Mouse (Mus musculus) lung, embryonic 15.5 days (tissue): ENCODE results near the gene Foxp1. TPM values are rescaled to one million over a fixed set of nuclear protein-coding genes. Genes with fewer than 3 reads are reported as not detected.

Experiments used
- ATAC-seq: fragments of 200-750 bp; cut with Nextera tagmentation; 2 replicates; pipeline ENCODE4 v1.8.0; 2017; ENCODE audit warnings: moderate number of reproducible peaks, borderline replicate concordance; ENCODE audit not compliant: low FRiP score, low TSS enrichment; ENCODE audit errors: extremely low read depth
- H3K27ac ChIP-seq: fragments of 300-500 bp; sonication (generic); 2 replicates; pipeline ENCODE4 v1.5.1; 2015; ENCODE audit warnings: moderate library complexity, mild to moderate bottlenecking, inconsistent platforms
- H3K27me3 ChIP-seq: fragments of 300-500 bp; sonication (generic); 2 replicates; pipeline ENCODE4 v1.6.1; 2015; ENCODE audit warnings: inconsistent platforms
- H3K36me3 ChIP-seq: fragments of 300-500 bp; sonication (generic); 2 replicates; pipeline ENCODE4 v1.6.1; 2015; ENCODE audit warnings: inconsistent platforms
- H3K4me1 ChIP-seq: fragments of 300-500 bp; sonication (generic); 2 replicates; pipeline ENCODE4 v1.6.1; 2015; ENCODE audit warnings: inconsistent platforms
- H3K4me2 ChIP-seq: fragments of 300-500 bp; sonication (generic); 2 replicates; pipeline ENCODE4 v1.6.1; 2015; ENCODE audit warnings: inconsistent platforms, mild to moderate bottlenecking, moderate library complexity
- H3K4me3 ChIP-seq: fragments of 300-500 bp; sonication (generic); 2 replicates; pipeline ENCODE4 v1.5.1; 2015; ENCODE audit warnings: mild to moderate bottlenecking, inconsistent platforms
- H3K9ac ChIP-seq: fragments of 300-500 bp; sonication (generic); 2 replicates; pipeline ENCODE4 v1.6.1; 2015; ENCODE audit warnings: inconsistent platforms
- H3K9me3 ChIP-seq: fragments of 300-500 bp; sonication (generic); 2 replicates; pipeline ENCODE4 v1.6.1; 2016; ENCODE audit warnings: inconsistent platforms
- WGBS: fragments of 180-500 bp; shearing (Covaris S2); methylation state at CpG from one replicate; pipeline ENCODE4 v1.1.7; 2015; 5-methylcytosine and 5-hydroxymethylcytosine counted together
- polyA plus RNA-seq: library from polyadenylated mRNA; unstranded; fragments of >200 nt; fragmentation: Nextera tagmentation; extraction: Ambion mirVana; gene quantifications from 2 replicates; pipeline ENCODE4 v1.2.1, GENCODE M21; 2015

The Foxp1 gene
- polyA plus RNA-seq, 1 experiment from 2014 or later, result 109 TPM

DNA sequence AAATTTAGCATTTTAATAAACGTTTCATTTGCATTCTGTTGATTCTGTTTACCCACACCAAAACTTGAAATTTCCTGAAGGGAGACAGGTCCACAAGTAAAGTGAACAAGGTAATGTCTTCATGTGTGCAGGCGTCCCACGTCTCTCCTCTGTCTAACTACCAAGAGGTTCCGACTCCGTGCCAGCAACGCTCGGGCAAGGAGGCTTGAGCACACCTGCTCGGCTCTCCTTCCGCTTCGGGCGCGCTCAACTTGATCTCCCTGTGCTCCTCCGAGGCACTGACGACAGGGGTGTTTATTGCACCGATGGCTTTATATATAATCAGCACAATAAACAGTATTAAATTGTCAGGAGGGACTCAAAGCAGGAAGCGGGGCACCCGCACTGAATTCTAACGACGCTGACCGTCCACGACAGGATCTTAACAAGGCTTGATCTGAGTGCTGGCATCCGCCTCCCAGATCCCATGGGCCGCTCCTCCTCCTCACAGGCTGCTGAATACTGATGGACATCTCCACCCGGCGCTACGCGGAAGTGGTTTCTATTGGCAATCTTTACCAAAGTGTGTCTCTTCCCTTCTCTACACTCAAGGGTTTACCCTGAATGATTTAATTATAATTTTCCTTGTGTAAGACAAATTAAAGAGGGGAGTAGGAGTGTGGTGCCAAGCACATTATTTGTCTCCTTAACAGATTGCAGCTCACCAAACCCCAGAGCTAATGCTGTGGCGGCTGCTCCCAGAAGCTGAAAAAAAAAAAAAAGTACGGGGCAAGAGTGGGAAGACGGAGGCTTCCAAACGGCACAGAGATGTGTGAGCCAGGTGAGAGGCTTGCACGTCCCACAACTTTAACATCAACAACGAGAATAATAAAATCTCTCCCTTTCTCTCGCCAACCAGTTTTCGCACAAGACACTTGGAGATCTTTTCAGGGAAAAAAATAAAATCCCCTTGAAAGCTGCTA is 523.3 kb downstream of the Foxp1 start:
- Histone ChIP-seq H3K4me2 (no peak overlapping the region), H3K27me3 (no peaks in the 10 kb centered on the region), H3K36me3 (peaks cover 16% of the 10 kb centered on the region), H3K9ac (no peak overlapping the region), H3K4me3 (no peak overlapping the region), H3K27ac (no peak overlapping the region), H3K9me3 (no peaks in the 10 kb centered on the region), H3K4me1 (peaks cover 25% of the 10 kb centered on the region)
- WGBS, result 71% methylated on average over 35 of the region's 35 CpGs
- ATAC-seq, result no peak

DNA sequence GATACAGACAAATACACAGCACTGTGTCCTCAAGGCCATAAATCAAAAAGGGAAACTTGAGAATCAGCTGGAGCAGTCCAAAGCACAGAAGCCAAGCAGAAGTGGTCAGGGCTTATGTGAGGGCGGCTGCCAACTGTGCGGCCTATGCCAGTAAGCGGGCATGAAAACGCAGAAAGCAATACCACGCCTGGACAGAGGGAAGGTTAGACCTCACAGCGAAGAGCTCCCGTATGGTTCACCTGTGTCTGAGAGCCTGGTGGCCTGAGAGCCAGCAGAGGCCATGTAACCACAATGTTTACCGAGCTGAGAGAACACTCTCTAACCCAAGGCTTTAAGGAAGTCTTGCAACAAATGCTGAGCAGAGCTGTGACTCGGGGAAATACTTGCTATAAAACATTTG is 524.8 kb downstream of the Foxp1 start:
- no peak overlapping the region for H3K4me3 ChIP-seq
- WGBS, result 70% methylated on average over 9 of the region's 9 CpGs
- no peak for ATAC-seq
- peaks cover 31% of the 10 kb centered on the region for H3K4me1 ChIP-seq
- H3K36me3 ChIP-seq, result peaks cover 11% of the 10 kb centered on the region
- H3K9me3 ChIP-seq, result no peaks in the 10 kb centered on the region
- H3K9ac ChIP-seq, result no peak overlapping the region
- no peaks in the 10 kb centered on the region for H3K27me3 ChIP-seq
- H3K4me2 ChIP-seq, result no peak overlapping the region
- H3K27ac ChIP-seq, result no peak overlapping the region

DNA sequence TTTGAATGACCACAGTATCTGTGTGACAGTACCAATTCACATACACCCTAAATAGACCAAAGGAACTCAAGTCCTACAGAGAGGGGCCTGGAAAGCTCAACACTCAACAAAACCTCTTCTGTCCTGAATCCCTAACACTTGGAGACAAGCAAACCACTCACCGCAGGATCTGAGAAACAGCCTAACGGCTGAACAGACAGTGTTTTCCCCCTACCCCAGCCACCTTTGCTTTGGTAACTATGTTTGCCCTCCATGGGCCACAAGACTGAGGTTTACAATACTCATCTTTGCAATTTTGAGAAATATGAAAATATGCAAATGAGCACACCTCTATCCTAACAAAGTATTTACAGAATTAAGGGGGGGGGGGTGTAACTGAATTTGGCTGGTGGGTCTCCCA is 525.7 kb downstream of the Foxp1 start:
- Histone ChIP-seq H3K27me3 (no peaks in the 10 kb centered on the region), H3K36me3 (peaks cover 3% of the 10 kb centered on the region; the same call in 1 of the 2 replicates), H3K9me3 (no peaks in the 10 kb centered on the region), H3K4me2 (no peak overlapping the region), H3K4me1 (peaks cover 36% of the 10 kb centered on the region), H3K27ac (no peak overlapping the region), H3K9ac (no peak overlapping the region), H3K4me3 (no peak overlapping the region)
- WGBS, result 85% methylated on average over 2 of the region's 2 CpGs
- ATAC-seq, result no peak

DNA sequence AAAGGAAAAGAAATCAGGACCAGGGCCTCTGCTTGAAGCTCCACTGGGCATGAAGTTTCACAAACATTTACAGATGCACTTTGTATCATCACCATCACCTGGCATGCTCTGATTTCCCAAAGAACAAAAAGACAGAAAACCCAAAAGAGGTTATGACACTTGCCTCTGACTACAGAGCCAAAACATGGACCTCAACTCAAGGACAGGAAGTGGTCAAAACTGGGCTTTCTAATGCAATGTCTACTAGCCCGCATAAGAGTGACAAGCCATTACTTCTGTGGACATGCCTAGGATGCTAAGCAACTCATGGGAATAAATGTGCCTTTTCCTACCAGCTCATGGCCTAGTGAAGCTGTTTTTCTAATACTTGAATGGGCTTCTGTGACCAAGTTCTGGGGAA is 526.2 kb downstream of the Foxp1 start:
- Histone ChIP-seq H3K27me3 (no peaks in the 10 kb centered on the region), H3K9me3 (no peaks in the 10 kb centered on the region), H3K27ac (no peak overlapping the region), H3K4me2 (no peak overlapping the region), H3K4me1 (peaks cover 40% of the 10 kb centered on the region), H3K9ac (no peak overlapping the region), H3K36me3 (no peaks in the 10 kb centered on the region; the same call in 1 of the 2 replicates), H3K4me3 (no peak overlapping the region)
- WGBS, result 88% methylated on average over 1 of the region's 1 CpGs
- ATAC-seq, result no peak

DNA sequence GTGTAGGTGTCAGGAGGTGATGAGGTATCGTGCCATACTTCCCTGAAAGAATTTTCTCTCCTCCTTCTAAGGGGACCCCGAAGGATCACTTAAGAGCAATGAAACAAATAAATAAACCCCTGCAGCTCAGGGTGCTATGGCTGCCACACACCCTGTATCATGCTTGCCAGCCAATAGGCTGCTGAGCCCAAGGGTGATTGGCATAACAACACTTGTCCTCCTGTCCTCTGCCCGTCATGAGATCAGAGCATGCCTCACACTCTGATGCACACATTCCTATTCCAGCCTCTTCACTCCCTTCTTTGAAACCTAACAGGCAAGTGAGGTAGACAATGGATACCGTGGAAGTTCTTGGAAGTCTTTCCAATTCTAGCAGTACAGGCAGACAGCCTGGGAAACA is 526.8 kb downstream of the Foxp1 start:
- H3K27ac ChIP-seq, result no peak overlapping the region
- 68% methylated on average over 4 of the region's 4 CpGs for WGBS
- H3K36me3 ChIP-seq, result no peaks in the 10 kb centered on the region

DNA sequence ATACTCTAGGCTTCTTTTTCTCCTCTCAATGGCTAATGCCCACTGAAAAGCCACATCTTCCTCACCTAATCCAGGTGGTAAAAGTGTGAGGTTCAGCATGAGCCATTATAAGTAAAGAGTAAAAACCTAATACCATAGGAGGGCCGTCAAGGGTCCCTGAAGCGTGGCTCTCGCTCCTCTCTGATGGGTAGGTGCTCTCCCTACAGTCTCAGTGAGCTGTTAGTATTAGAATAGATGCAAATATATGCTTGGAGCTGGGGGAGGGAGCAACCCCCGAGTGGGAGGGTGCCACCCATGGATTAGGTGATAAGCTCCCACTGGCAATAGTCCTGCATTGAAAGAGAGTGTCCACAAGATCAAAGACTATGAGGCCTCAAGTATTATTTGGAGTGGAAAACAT is 527.6 kb downstream of the Foxp1 start:
- no peak for ATAC-seq
- no peaks in the 10 kb centered on the region for H3K36me3 ChIP-seq
- no peaks in the 10 kb centered on the region for H3K27me3 ChIP-seq
- H3K4me1 ChIP-seq, result peaks cover 45% of the 10 kb centered on the region
- no peak overlapping the region for H3K4me3 ChIP-seq
- no peak overlapping the region for H3K9ac ChIP-seq
- 74% methylated on average over 4 of the region's 4 CpGs for WGBS
- no peak overlapping the region for H3K27ac ChIP-seq
- no peaks in the 10 kb centered on the region for H3K9me3 ChIP-seq
- H3K4me2 ChIP-seq, result no peak overlapping the region

More for the DNA sequence above, 526.8 kb downstream of the Foxp1 start:
- H3K4me1 ChIP-seq, result peaks cover 45% of the 10 kb centered on the region
- H3K9ac ChIP-seq, result no peak overlapping the region
- H3K9me3 ChIP-seq, result no peaks in the 10 kb centered on the region
- H3K4me3 ChIP-seq, result no peak overlapping the region
- no peaks in the 10 kb centered on the region for H3K27me3 ChIP-seq
- no peak overlapping the region for H3K4me2 ChIP-seq
- no peak for ATAC-seq

DNA sequence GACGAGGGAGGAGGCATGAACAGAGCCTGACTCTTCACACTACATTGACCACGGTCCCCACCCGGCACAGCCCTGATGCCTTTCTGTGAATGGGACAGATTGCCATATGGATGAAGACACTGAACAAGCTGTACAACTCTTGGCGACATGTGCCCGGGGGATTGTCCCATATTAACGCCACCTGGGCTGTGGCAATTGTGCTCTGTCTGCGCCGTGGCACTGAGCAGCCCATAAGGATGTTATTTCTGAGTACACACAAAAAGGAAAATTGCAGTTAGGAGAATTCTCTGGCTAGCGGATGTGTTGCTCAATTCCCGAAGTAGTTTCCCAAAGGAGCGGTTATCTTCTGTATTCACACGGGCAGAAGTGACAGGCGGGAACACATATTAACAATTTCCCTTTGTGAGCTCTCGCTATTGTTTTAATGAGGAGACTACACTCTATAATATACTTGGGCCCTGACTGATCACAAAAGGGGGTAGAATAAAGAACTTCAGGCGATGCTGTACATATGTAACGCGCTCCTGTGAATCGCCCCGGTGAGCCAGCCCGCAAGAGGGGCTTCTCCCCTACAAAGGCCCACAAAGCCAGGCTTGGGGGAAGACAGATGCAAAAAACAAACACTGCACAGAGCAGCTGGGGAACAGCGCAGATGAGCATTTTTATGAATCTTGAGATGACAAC is 528.3 kb downstream of the Foxp1 start:
- no peak overlapping the region for H3K27ac ChIP-seq

DNA sequence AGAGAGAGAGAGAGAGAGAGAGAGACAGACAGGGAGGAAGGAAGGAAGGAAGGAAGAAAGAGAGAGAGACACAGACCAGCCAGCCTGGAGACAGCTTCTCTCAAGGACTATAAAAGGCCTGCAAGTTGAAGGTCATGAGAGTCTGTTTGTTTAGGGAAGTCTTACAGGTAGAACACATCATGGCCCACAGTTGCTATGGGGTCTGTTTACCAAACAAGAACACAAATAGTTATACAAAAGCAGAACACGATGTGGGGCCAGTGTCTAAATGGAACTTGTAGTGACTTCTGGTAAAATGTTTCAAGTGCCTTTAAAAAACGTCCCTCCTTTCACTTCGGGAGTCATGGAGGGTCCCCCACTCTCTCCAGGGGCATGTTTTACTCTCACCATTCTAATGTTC is 529.3 kb downstream of the Foxp1 start:
- no peak overlapping the region for H3K27ac ChIP-seq
- no peak overlapping the region for H3K4me3 ChIP-seq
- no peaks in the 10 kb centered on the region for H3K27me3 ChIP-seq
- no peaks in the 10 kb centered on the region for H3K9me3 ChIP-seq
- H3K4me2 ChIP-seq, result no peak overlapping the region
- H3K36me3 ChIP-seq, result no peaks in the 10 kb centered on the region
- peaks cover 45% of the 10 kb centered on the region for H3K4me1 ChIP-seq
- 47% methylated on average over 3 of the region's 3 CpGs for WGBS
- H3K9ac ChIP-seq, result no peak overlapping the region
- no peak for ATAC-seq

More for the DNA sequence above, 528.3 kb downstream of the Foxp1 start:
- no peak overlapping the region for H3K4me2 ChIP-seq
- no peak for ATAC-seq
- H3K9ac ChIP-seq, result no peak overlapping the region
- H3K36me3 ChIP-seq, result no peaks in the 10 kb centered on the region
- H3K27me3 ChIP-seq, result no peaks in the 10 kb centered on the region
- H3K4me1 ChIP-seq, result peaks cover 45% of the 10 kb centered on the region
- no peaks in the 10 kb centered on the region for H3K9me3 ChIP-seq
- 69% methylated on average over 21 of the region's 21 CpGs for WGBS
- no peak overlapping the region for H3K4me3 ChIP-seq

DNA sequence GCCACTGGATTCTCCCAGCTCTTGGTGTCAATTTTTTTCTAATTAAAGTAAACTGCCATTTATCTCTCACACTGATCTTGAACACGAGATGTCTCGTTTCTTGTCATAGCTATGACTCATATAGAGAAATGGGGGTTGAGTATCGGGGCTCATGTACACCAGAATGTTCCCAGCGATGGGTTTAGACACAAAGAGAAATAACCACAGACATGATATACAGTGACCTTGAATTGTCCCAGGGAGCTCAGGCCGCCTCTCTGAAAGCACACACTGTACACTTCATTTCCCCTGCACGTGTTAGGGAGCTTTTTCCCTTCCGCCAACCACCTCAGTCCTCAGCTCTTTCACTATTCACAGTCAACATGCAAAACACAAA is 529.8 kb downstream of the Foxp1 start:
- Histone ChIP-seq H3K4me1 (peaks cover 42% of the 10 kb centered on the region), H3K27ac (no peak overlapping the region), H3K4me2 (no peak overlapping the region), H3K27me3 (no peaks in the 10 kb centered on the region), H3K9me3 (no peaks in the 10 kb centered on the region), H3K9ac (no peak overlapping the region), H3K4me3 (no peak overlapping the region), H3K36me3 (no peaks in the 10 kb centered on the region)
- ATAC-seq, result no peak
- WGBS, result 48% methylated on average over 7 of the region's 7 CpGs

DNA sequence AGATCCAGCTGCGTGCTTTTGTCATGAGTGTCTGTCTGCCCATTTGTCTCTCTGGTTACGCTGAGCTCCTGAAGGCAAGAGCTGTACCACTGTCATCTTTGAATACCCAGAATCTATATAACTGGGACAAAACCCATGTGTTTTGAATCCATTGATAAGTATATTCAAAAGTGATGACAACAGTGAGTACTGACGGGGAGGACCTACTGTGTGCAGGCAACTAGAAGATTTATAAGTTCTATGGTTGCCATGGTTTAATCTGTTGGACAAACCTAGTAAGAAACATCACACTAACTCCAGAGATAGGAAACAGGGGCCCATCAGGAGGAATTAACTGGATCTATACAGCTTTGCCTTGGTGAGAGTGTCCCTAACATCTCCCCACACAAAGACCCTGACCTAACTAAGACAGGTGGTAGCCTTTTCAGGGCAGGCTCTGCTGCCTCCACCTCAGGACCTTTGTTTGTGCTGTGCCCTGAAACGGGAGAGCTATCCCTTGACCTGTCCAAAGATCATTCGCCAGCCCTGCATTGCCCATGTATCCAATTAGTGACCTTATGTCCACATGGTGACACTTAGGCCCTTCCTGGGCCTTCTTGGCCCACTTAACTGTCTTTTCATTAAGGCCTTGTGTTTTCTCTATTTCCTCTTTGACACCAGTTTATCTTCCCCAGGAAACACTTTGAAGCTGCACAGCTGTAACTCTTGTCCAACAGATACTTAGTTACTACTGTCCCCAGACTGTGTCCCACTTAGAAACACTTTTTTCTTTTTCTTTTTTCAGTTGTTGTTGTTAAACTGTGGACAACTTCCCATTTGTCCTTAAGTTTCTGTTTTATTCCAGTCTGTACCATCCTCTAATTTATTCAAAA is 530.4 kb downstream of the Foxp1 start:
- H3K4me1 ChIP-seq, result peaks cover 42% of the 10 kb centered on the region
- no peak overlapping the region for H3K9ac ChIP-seq
- no peak overlapping the region for H3K4me2 ChIP-seq
- no peaks in the 10 kb centered on the region for H3K36me3 ChIP-seq
- H3K27ac ChIP-seq, result no peak overlapping the region
- no peaks in the 10 kb centered on the region for H3K27me3 ChIP-seq
- no peaks in the 10 kb centered on the region for H3K9me3 ChIP-seq
- ATAC-seq, result no peak
- 57% methylated on average over 5 of the region's 5 CpGs for WGBS
- H3K4me3 ChIP-seq, result no peak overlapping the region

DNA sequence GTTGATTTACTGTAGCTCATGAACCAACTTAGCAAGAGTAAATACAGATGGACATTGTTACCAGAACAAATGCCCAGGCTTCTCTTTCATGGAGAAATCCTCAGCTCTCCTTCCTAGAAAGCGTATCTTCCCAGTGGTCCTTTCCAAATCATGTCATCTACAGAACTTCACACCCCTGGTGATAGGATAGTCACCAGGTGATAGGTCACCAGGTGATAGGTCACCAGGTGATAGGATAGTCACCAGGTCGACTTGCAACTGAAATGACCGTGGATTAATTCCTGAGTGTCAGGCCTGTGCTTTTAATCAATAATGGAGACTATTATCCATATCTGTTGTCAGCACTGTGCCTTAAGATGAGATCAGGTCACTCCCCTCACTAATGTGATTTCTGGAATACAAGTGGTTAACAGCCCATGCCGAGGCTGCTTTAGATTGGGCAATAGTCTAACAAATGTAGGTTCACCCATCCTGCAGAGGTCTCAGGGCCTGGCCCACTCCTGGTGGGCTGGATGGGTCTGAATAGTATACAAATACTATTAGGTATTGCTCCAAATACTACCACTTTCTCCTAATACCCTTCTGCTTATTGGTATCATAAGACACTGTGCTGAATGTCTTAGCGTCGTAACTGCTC is 534.9 kb downstream of the Foxp1 start:
- Histone ChIP-seq H3K27ac (no peak overlapping the region), H3K9me3 (no peaks in the 10 kb centered on the region), H3K4me3 (no peak overlapping the region), H3K9ac (no peak overlapping the region), H3K4me2 (no peak overlapping the region), H3K27me3 (no peaks in the 10 kb centered on the region), H3K4me1 (peaks cover 17% of the 10 kb centered on the region), H3K36me3 (no peaks in the 10 kb centered on the region)
- 75% methylated on average over 6 of the region's 6 CpGs for WGBS
- no peak for ATAC-seq
